In the genomic region with DNA sequence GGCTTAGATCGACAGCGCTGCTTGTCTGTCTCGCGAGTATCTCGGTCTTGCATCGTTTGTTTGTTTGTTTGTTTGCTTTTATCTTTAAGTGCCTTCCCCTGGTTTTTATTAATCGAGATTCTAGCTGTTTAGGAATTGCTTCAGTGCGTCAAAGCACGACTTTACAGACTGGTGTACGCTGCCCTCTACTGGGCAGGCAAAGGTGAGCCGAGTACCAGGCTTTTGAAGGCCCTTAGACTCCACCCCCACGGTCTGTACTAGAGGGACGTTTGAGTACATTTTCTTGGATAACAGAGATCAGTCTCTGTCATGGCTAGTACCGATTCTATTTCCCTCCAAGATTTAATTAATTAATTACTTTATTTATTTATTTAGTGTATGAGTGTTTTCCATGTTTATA, we compare ENCODE assay signal across 10 mouse cellular contexts. TPM values are rescaled to one million over a fixed set of nuclear protein-coding genes. Genes with fewer than 3 reads are reported as not detected.
DNase-seq lines count a peak whose midpoint lies in the region; ATAC-seq lines count a peak whose summit lies in the region.
"Had no signal": no experiment of that assay in that cellular context is flagged by ENCODE, and none has a peak within 500 bp of the region (broad histone marks: within the 10 kb centered on the region; RNA-seq: fewer than 3 reads in every experiment).

No protein-coding gene starts in this region.

- peaks cover 2% of the 10 kb centered on the region; the same call in 1 of the 2 replicates for H3K36me3 ChIP-seq in forebrain, embryonic 10.5 days (replicated peaks)
- no peaks in the 10 kb centered on the region for H3K36me3 ChIP-seq in forebrain, embryonic 15.5 days
- H3K36me3 ChIP-seq: hindbrain, embryonic 15.5 days had no signal

- DNase-seq in forebrain, embryonic 10.5 days (ENCODE audit: extremely low spot score, low spot score), result peak; percentile 46
- DNase-seq in 3134 (ENCODE audit: extremely low read depth, insufficient read length, low spot score), result peak; percentile 23
- peak; percentile 57 to 64 for DNase-seq in adrenal gland, adult 18-20 months (ENCODE audit: low spot score in 2 of 2)
- DNase-seq in embryo, embryonic 11 days, result peak; percentile 82
- DNase-seq in kidney, adult 8-10 months, result peak; percentile 41 to 74
- peak; percentile 78 for DNase-seq in lung, postnatal 25 days (ENCODE audit: low spot score)
- DNase-seq in spleen, postnatal 36 days (ENCODE audit: low spot score in 2 of 2), result peak; percentile 61 to 63

- H3K27ac ChIP-seq in forebrain, embryonic 10.5 days, result no peak overlapping the region
- H3K27ac ChIP-seq in forebrain, embryonic 15.5 days (replicated peaks), result no peak overlapping the region
- H3K27ac ChIP-seq: hindbrain, embryonic 15.5 days had no signal

- H3K4me2 ChIP-seq in forebrain, embryonic 15.5 days (replicated peaks), result no peak overlapping the region
- H3K4me2 ChIP-seq: hindbrain, embryonic 15.5 days had no signal

- no peak overlapping the region for H3K9ac ChIP-seq in forebrain, embryonic 15.5 days (replicated peaks)
- H3K9ac ChIP-seq: hindbrain, embryonic 15.5 days had no signal

- no peaks in the 10 kb centered on the region for H3K9me3 ChIP-seq in forebrain, embryonic 10.5 days
- no peaks in the 10 kb centered on the region for H3K9me3 ChIP-seq in forebrain, embryonic 15.5 days
- H3K9me3 ChIP-seq: hindbrain, embryonic 15.5 days had no signal

- WGBS in forebrain, embryonic 10.5 days, result 8% methylated on average over 14 of the region's 14 CpGs
- WGBS in forebrain, embryonic 15.5 days, result 7% methylated on average over 14 of the region's 14 CpGs

- no peak overlapping the region for H3K4me3 ChIP-seq in forebrain, embryonic 10.5 days
- no peak overlapping the region for H3K4me3 ChIP-seq in forebrain, embryonic 15.5 days
- H3K4me3 ChIP-seq: hindbrain, embryonic 15.5 days had no signal

- H3K4me1 ChIP-seq in forebrain, embryonic 10.5 days, result peaks cover 9% of the 10 kb centered on the region
- H3K4me1 ChIP-seq in forebrain, embryonic 15.5 days, result peaks cover 12% of the 10 kb centered on the region

- H3K27me3 ChIP-seq in forebrain, embryonic 10.5 days (ENCODE audit: poor library complexity, severe bottlenecking), result no peaks in the 10 kb centered on the region
- no peaks in the 10 kb centered on the region for H3K27me3 ChIP-seq in forebrain, embryonic 15.5 days

- ATAC-seq in forebrain, embryonic 15.5 days (replicated peaks), result no peak

RNA-seq across cellular contexts. Expression of gene Mtg1, which starts 4.0 kb away (rescaled TPM):
- polyA plus RNA-seq in forebrain, embryonic 10.5 days (2016; fragmentation: Nextera tagmentation; extraction: Ambion mirVana), result 33.9 and 35.0 TPM in 2 replicates
- polyA plus RNA-seq in forebrain, embryonic 15.5 days (2015; fragmentation: Nextera tagmentation; extraction: Ambion mirVana), result 35.1 and 36.7 TPM in 2 replicates
- 10 to 100 TPM; 28.6 to 31.4 TPM for total RNA-seq in adrenal gland, adult 18-20 months (2021)

RNA-seq across cellular contexts. Expression of gene Sprn, which starts 13.3 kb away (rescaled TPM):
- 0.20 and 0.62 TPM in 2 replicates for polyA plus RNA-seq in forebrain, embryonic 10.5 days (2016; fragmentation: Nextera tagmentation; extraction: Ambion mirVana)
- polyA plus RNA-seq in forebrain, embryonic 15.5 days (2015; fragmentation: Nextera tagmentation; extraction: Ambion mirVana), result 15.2 and 15.7 TPM in 2 replicates
- under 1 TPM; 0.58 to 0.80 TPM for total RNA-seq in adrenal gland, adult 18-20 months (2021)

RNA-seq across cellular contexts. Expression of gene Olfr522, which starts 23.2 kb away (rescaled TPM):
- not detected in 2 replicates for polyA plus RNA-seq in forebrain, embryonic 10.5 days (2016; fragmentation: Nextera tagmentation; extraction: Ambion mirVana)
- not detected in 2 replicates for polyA plus RNA-seq in forebrain, embryonic 15.5 days (2015; fragmentation: Nextera tagmentation; extraction: Ambion mirVana)
- total RNA-seq in adrenal gland, adult 18-20 months (2021), result not detected
- total RNA-seq: ES-E14 had no signal
- polyA plus RNA-seq: hindbrain, embryonic 15.5 days had no signal

RNA-seq across cellular contexts. Expression of gene Echs1, which starts 25.1 kb away (rescaled TPM):
- 151 TPM in 2 replicates for polyA plus RNA-seq in forebrain, embryonic 10.5 days (2016; fragmentation: Nextera tagmentation; extraction: Ambion mirVana)
- polyA plus RNA-seq in forebrain, embryonic 15.5 days (2015; fragmentation: Nextera tagmentation; extraction: Ambion mirVana), result 112 and 120 TPM in 2 replicates
- total RNA-seq in adrenal gland, adult 18-20 months (2021), result 100 to 1,000 TPM; 472 to 511 TPM

RNA-seq across cellular contexts. Expression of gene Paox, which starts 25.8 kb away (rescaled TPM):
- 17.2 and 17.3 TPM in 2 replicates for polyA plus RNA-seq in forebrain, embryonic 10.5 days (2016; fragmentation: Nextera tagmentation; extraction: Ambion mirVana)
- 7.5 and 8.6 TPM in 2 replicates for polyA plus RNA-seq in forebrain, embryonic 15.5 days (2015; fragmentation: Nextera tagmentation; extraction: Ambion mirVana)
- 10 to 100 TPM; 15.1 to 16.8 TPM for total RNA-seq in adrenal gland, adult 18-20 months (2021)

Comparison
In these comparisons a context has a peak if more than half of its experiments do, and no peak if none do; other contexts are left out.
1. DNase-seq: peak in every context shown above with its lines; median percentile 82 in embryo, embryonic 11 days; 78 in lung, postnatal 25 days; 62 in spleen, postnatal 36 days; 60 in adrenal gland, adult 18-20 months; 58 in kidney, adult 8-10 months; 46 in forebrain, embryonic 10.5 days; 23 in 3134.